In genomic region chr12:79235485-79236080, GRCm38 (mm10) we compare ENCODE assay signal across 22 mouse cellular contexts. TPM values are rescaled to one million over a fixed set of nuclear protein-coding genes. Genes with fewer than 3 reads are reported as not detected.
DNase-seq lines count a peak whose midpoint lies in the region; ATAC-seq and TF ChIP-seq lines count a peak whose summit lies in the region.
"Had no signal": no experiment of that assay in that cellular context is flagged by ENCODE, and none has a peak within 500 bp of the region (broad histone marks: within the 10 kb centered on the region; RNA-seq: fewer than 3 reads in every experiment).

No protein-coding gene starts in this region.

- no peaks in the 10 kb centered on the region for H3K4me1 ChIP-seq in lung, postnatal 0 days (ENCODE audit: insufficient read depth, low read depth, low read length)
- no peaks in the 10 kb centered on the region for H3K4me1 ChIP-seq in lung, adult 2 months (ENCODE audit: control insufficient read depth, insufficient read depth, low read length)
- H3K4me1 ChIP-seq: embryonic facial prominence, embryonic 12.5 days; kidney, embryonic 15.5 days; limb, embryonic 13.5 days; liver, embryonic 15.5 days; megakaryocyte, embryonic 14.5 days had no signal

- no peaks in the 10 kb centered on the region for H3K9me3 ChIP-seq in lung, postnatal 0 days (ENCODE audit: low read length)
- H3K9me3 ChIP-seq: embryonic facial prominence, embryonic 12.5 days; kidney, embryonic 15.5 days; limb, embryonic 13.5 days; liver, embryonic 15.5 days; megakaryocyte, embryonic 14.5 days had no signal

- no peak for TF ChIP-seq POLR2A in lung, adult 2 months (IDR thresholded peaks at IDR 0.05; ENCODE audit: borderline replicate concordance, extremely low read depth, low read depth, low read length)

- 84% methylated on average over 11 of the region's 11 CpGs for WGBS in lung, postnatal 0 days
- WGBS in lung, adult 2 months, result 84% methylated on average over 11 of the region's 11 CpGs

- no peak overlapping the region for H3K4me2 ChIP-seq in lung, postnatal 0 days (replicated peaks; ENCODE audit: low read depth, low read length)
- H3K4me2 ChIP-seq: embryonic facial prominence, embryonic 12.5 days; hindbrain, embryonic 14.5 days; kidney, embryonic 15.5 days; limb, embryonic 13.5 days; liver, embryonic 15.5 days had no signal

- H3K27me3 ChIP-seq in lung, postnatal 0 days (replicated peaks; ENCODE audit: insufficient read depth, low read length), result no peaks in the 10 kb centered on the region
- H3K27me3 ChIP-seq: CH12.LX; embryonic facial prominence, embryonic 12.5 days; kidney, embryonic 15.5 days; limb, embryonic 13.5 days; liver, embryonic 15.5 days; megakaryocyte, embryonic 14.5 days had no signal

- H3K4me3 ChIP-seq in lung, postnatal 0 days (ENCODE audit: low read depth, low read length), result no peak overlapping the region
- H3K4me3 ChIP-seq in lung, adult 2 months (replicated peaks; ENCODE audit: extremely low read depth, low read depth, low read length), result no peak overlapping the region
- H3K4me3 ChIP-seq: embryonic facial prominence, embryonic 12.5 days; kidney, embryonic 15.5 days; layer of hippocampus, adult 2 months; limb, embryonic 13.5 days; liver, embryonic 15.5 days had no signal

- TF ChIP-seq EP300 in lung, postnatal 0 days (IDR thresholded peaks at IDR 0.05), result no peak

- no peak overlapping the region for H3K27ac ChIP-seq in lung, postnatal 0 days (ENCODE audit: low read length)
- H3K27ac ChIP-seq: embryonic facial prominence, embryonic 12.5 days; hindbrain, embryonic 14.5 days; kidney, embryonic 15.5 days; layer of hippocampus, adult 2 months; limb, embryonic 13.5 days; liver, embryonic 15.5 days had no signal

- no peak for ATAC-seq in lung, postnatal 0 days
- peak; percentile 98 for ATAC-seq in granulocyte monocyte progenitor cell, adult 5-6 weeks (replicated peaks; ENCODE audit: poor library complexity, severe bottlenecking)
- ATAC-seq in monocyte, adult 5-6 weeks (replicated peaks; ENCODE audit: insufficient number of reproducible peaks, low FRiP score, low TSS enrichment, poor library complexity, severe bottlenecking), result peak; percentile 45; the same call in 1 of the 2 replicates
- ATAC-seq: intestine, embryonic 16.5 days; midbrain, embryonic 16.5 days had no signal

- DNase-seq in adrenal gland, postnatal 14 days, result peak; percentile 12
- no peak for DNase-seq in adrenal gland, adult (ENCODE audit: inconsistent age in 2 of 2, low spot score in 1 of 2)
- peak; percentile 39 for DNase-seq in lung, postnatal 0 days (ENCODE audit: low spot score)
- DNase-seq in lung, adult 2 months, result no peak
- DNase-seq in cerebellum, adult 9-10 months, result no peak
- DNase-seq in right cerebral cortex, postnatal 10 days (ENCODE audit: low spot score in 2 of 2), result no peak
- DNase-seq: adrenal gland, postnatal 25 days; cerebellum, postnatal 10 days; heart, postnatal 10 days had no signal

- no peak overlapping the region for H3K9ac ChIP-seq in lung, postnatal 0 days (replicated peaks; ENCODE audit: low read depth)
- H3K9ac ChIP-seq: embryonic facial prominence, embryonic 12.5 days; hindbrain, embryonic 14.5 days; kidney, embryonic 15.5 days; limb, embryonic 13.5 days; liver, embryonic 15.5 days had no signal

- no peak for TF ChIP-seq CTCF in lung, postnatal 0 days (IDR thresholded peaks at IDR 0.05)
- no peak for TF ChIP-seq CTCF in lung, adult 2 months (IDR thresholded peaks at IDR 0.05; ENCODE audit: insufficient read depth, low read length)

- H3K36me3 ChIP-seq in lung, postnatal 0 days (ENCODE audit: insufficient read depth, low read length), result peaks cover 36% of the 10 kb centered on the region

RNA-seq across cellular contexts. Expression of gene Rdh12, which starts 26.9 kb away (rescaled TPM):
- total RNA-seq in adrenal gland, postnatal 14 days (2021), result 0.59 and 1.0 TPM in 2 replicates
- 0.61 and 0.69 TPM in 2 replicates for polyA plus RNA-seq in lung, postnatal 0 days (2015; fragmentation: Nextera tagmentation; extraction: Ambion mirVana)
- polyA plus RNA-seq in lung, adult 2 months (2012; rRNA removed), result 0.69 and 8.9 TPM in 2 replicates
- total RNA-seq in granulocyte monocyte progenitor cell, adult 5-6 weeks (2014; fragmentation: Nextera tagmentation), result 2.5 and 2.7 TPM in 2 replicates
- total RNA-seq in granulocyte monocyte progenitor cell, adult 5-6 weeks (2017), result 5.1 and 8.8 TPM in 2 replicates
- total RNA-seq in monocyte, adult 5-6 weeks (2017), result 5.2 to 7.9 TPM (median 5.2 TPM) in 3 replicates
- total RNA-seq: gastrocnemius, adult 8-10 months had no signal

RNA-seq across cellular contexts. Expression of gene Rdh11, which starts 43.5 kb away (rescaled TPM):
- total RNA-seq in adrenal gland, postnatal 14 days (2021), result 15.5 and 18.7 TPM in 2 replicates
- 15.5 and 16.7 TPM in 2 replicates for polyA plus RNA-seq in lung, postnatal 0 days (2015; fragmentation: Nextera tagmentation; extraction: Ambion mirVana)
- 7.0 and 10.0 TPM in 2 replicates for polyA plus RNA-seq in lung, adult 2 months (2012; rRNA removed)
- total RNA-seq in granulocyte monocyte progenitor cell, adult 5-6 weeks (2014; fragmentation: Nextera tagmentation), result 3.5 and 5.2 TPM in 2 replicates
- 20.9 and 21.2 TPM in 2 replicates for total RNA-seq in granulocyte monocyte progenitor cell, adult 5-6 weeks (2017)
- total RNA-seq in monocyte, adult 5-6 weeks (2017), result 12.8 to 17.7 TPM (median 13.6 TPM) in 3 replicates

Comparison
In these comparisons a context has a peak if more than half of its experiments do, and no peak if none do; other contexts are left out.
1. DNase-seq: peak in adrenal gland, postnatal 14 days (single experiment) and lung, postnatal 0 days (single experiment); none in adrenal gland, adult (0 of 2), lung, adult 2 months (single experiment), cerebellum, adult 9-10 months (single experiment) and right cerebral cortex, postnatal 10 days (0 of 2).